Mouse (Mus musculus) adrenal gland, adult 8-10 months (tissue): ENCODE measurements around the gene Rln1. TPM values are rescaled to one million over a fixed set of nuclear protein-coding genes. Genes with fewer than 3 reads are reported as not detected.

ENCODE experiments used
- DNase-seq: peaks from one replicate; pipeline ENCODE4 v3.0.0; 2022
- total RNA-seq, 4 experiments: library from RNA; stranded (reverse); gene quantifications; 2 replicates each; pipeline ENCODE4 v1.2.4; 2022

The Rln1 gene
- total RNA-seq, 4 experiments from 2014 or later = not detected

- DNase-seq = no peak
These were observed 39.7 kb downstream of the Rln1 start for GRCm38 (mm10) chr19:29294756-29295155.

GRCm38 (mm10) chr19:29292546-29292945 lies 41.9 kb downstream of the Rln1 start:
- no peak for DNase-seq

- DNase-seq = no peak
These were observed 42.9 kb downstream of the Rln1 start for GRCm38 (mm10) chr19:29291532-29291931.

GRCm38 (mm10) chr19:29287863-29288262 lies 46.6 kb downstream of the Rln1 start:
- DNase-seq = no peak

- DNase-seq = no peak
These were observed 49.0 kb downstream of the Rln1 start for GRCm38 (mm10) chr19:29285451-29285869.

Other genes starting within 250 kb of the Rln1 start
- 10 to 100 TPM; 23.7 to 36.2 (median 30.0) TPM for gene Rcl1, start 233.3 kb downstream of the Rln1 start, total RNA-seq
- gene Jak2, start 82.8 kb downstream of the Rln1 start, total RNA-seq = 10 to 100 TPM; 20.9 to 24.8 (median 22.8) TPM
- 1 to 10 TPM in 1 of 4 experiments, under 1 TPM in 2, not detected in 1; 0.42 to 1.5 (median 0.71) TPM for gene Insl6, start 9.3 kb downstream of the Rln1 start, total RNA-seq
- 10 to 100 TPM; 47.6 to 88.0 (median 75.4) TPM for gene Plgrkt, start 32.7 kb upstream of the Rln1 start, total RNA-seq
- 1 to 10 TPM; 4.1 to 9.4 (median 7.3) TPM for gene Cd274, start 32.8 kb upstream of the Rln1 start, total RNA-seq
- not detected for gene Pdcd1lg2, start 76.2 kb upstream of the Rln1 start, total RNA-seq
- gene Ric1, start 187.6 kb upstream of the Rln1 start, total RNA-seq = 10 to 100 TPM; 27.0 to 31.7 (median 29.5) TPM